Mouse (Mus musculus) telencephalon, adult 2 months (tissue): ENCODE measurements around the gene Ggt1.
"Not testable (repeated sequence)": the region's sequence is repeated elsewhere in the genome, so short reads cannot be mapped to it uniquely, and the experiment has no call there.

ENCODE experiments used
- DNase-seq: peaks from one replicate; pipeline ENCODE4 v3.0.0-alpha.2; 2011; ENCODE audit warnings: low read depth, low spot score

Gene Ggt1

GRCm38 (mm10) chr10:75549886-75550285, 11.5 kb upstream of the Ggt1 start:
- DNase-seq = no peak

- no peak for DNase-seq
Measured at GRCm38 (mm10) chr10:75551175-75551574, 10.2 kb upstream of the Ggt1 start.

- no peak for DNase-seq
Measured at GRCm38 (mm10) chr10:75552106-75552505, 9.3 kb upstream of the Ggt1 start.

- no peak for DNase-seq
Measured at GRCm38 (mm10) chr10:75552701-75553450, 8.5 kb upstream of the Ggt1 start.

- no peak for DNase-seq
Measured at GRCm38 (mm10) chr10:75554090-75554489, 7.3 kb upstream of the Ggt1 start.

- DNase-seq = no peak
Measured at GRCm38 (mm10) chr10:75555557-75555956, 5.8 kb upstream of the Ggt1 start.

- DNase-seq = peak; percentile 63
Measured at GRCm38 (mm10) chr10:75556026-75556425, 5.4 kb upstream of the Ggt1 start.

GRCm38 (mm10) chr10:75558515-75558914, 2.9 kb upstream of the Ggt1 start:
- DNase-seq = no peak

GRCm38 (mm10) chr10:75559041-75559675, 2.2 kb upstream of the Ggt1 start:
- no peak for DNase-seq

- no peak for DNase-seq
Measured at GRCm38 (mm10) chr10:75559676-75560548, 1.5 kb upstream of the Ggt1 start, which contains the start of gene Lrrc75b. TSS of gene Lrrc75b (minus strand) at chr10:75560330.

- no peak for DNase-seq
Measured at GRCm38 (mm10) chr10:75560549-75560899, 880 bp upstream of the Ggt1 start.

- DNase-seq = no peak
Measured at GRCm38 (mm10) chr10:75562596-75562995, 1.2 kb downstream of the Ggt1 start.

- no peak for DNase-seq
Measured at GRCm38 (mm10) chr10:75564687-75565265, 3.4 kb downstream of the Ggt1 start.

GRCm38 (mm10) chr10:75565436-75565835, 4.0 kb downstream of the Ggt1 start:
- DNase-seq = no peak

- no peak for DNase-seq
Measured at GRCm38 (mm10) chr10:75565906-75566305, 4.5 kb downstream of the Ggt1 start.

GRCm38 (mm10) chr10:75566321-75566720, 4.9 kb downstream of the Ggt1 start:
- DNase-seq = no peak

GRCm38 (mm10) chr10:75566765-75567164, 5.4 kb downstream of the Ggt1 start:
- not testable (repeated sequence) for DNase-seq

GRCm38 (mm10) chr10:75568029-75568428, 6.6 kb downstream of the Ggt1 start:
- DNase-seq = no peak

GRCm38 (mm10) chr10:75568441-75568840, 7.0 kb downstream of the Ggt1 start:
- DNase-seq = no peak

- DNase-seq = no peak
Measured at GRCm38 (mm10) chr10:75568851-75569250, 7.4 kb downstream of the Ggt1 start.

GRCm38 (mm10) chr10:75570981-75571657, 9.7 kb downstream of the Ggt1 start:
- DNase-seq = no peak
